Mouse (Mus musculus) E14TG2a.4 (cell line): Measurements from ENCODE around the gene Dapp1.

Experiments used
- CTCF ChIP-seq: conservative IDR thresholded peaks from 2 replicates; pipeline ENCODE4 v1.5.1; 2014; ENCODE audit warnings: low read length
- NANOG ChIP-seq: IDR thresholded peaks from 2 replicates; pipeline ENCODE4 v1.6.1; 2014; ENCODE audit warnings: borderline replicate concordance, low read length, mixed read lengths
- POU5F1 ChIP-seq: IDR thresholded peaks from 2 replicates; pipeline ENCODE4 v1.6.1; 2014; ENCODE audit warnings: low read length, borderline replicate concordance

- TF ChIP-seq CTCF (no peak), NANOG (no peak), POU5F1 (no peak)
These were observed 20.5 kb upstream of the Dapp1 start for GRCm38 (mm10) chr3:138001865-138002264.
